Mouse (Mus musculus) kidney, adult 2 months (tissue): ENCODE measurements around the gene Vgll4.

Experiments
- CTCF ChIP-seq: fragments of 200-500 bp; conservative IDR thresholded peaks from 2 replicates; pipeline ENCODE4 v1.5.1; 2011; ENCODE audit warnings: low read depth, mild to moderate bottlenecking, control low read depth, low read length, moderate library complexity, mixed read lengths; ENCODE audit not compliant: insufficient read depth, insufficient read length
- POLR2A ChIP-seq: fragments of 200-500 bp; IDR thresholded peaks from one replicate; pipeline ENCODE4 v1.6.1; 2011; ENCODE audit warnings: low read depth, low read length, control low read depth

DNA sequence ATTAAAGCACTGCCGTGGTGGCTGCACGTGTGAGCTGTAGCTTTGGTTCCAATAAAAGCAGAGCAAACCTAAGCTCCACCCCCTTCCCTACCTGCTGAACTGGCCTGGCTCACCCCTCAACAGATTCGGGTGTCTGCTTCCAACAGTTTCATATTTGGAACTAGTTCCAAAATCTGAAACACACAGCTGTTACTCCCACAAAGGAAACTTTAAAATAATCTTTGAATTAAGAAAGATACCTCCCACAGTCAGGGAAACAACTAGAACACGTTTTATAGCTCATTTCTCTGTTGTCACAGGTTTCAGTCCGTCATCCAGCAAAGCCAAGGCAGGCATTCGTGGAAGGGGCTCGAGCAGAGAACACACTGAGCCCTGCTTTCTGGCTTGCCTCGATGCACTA, 23.9 kb upstream of the Vgll4 start:
- no peak for TF ChIP-seq POLR2A
- no peak for TF ChIP-seq CTCF
